Mouse (Mus musculus) bone marrow macrophage, adult 2 months (primary cell): ENCODE measurements around the gene Khsrp.

Source experiments
- CTCF ChIP-seq: IDR thresholded peaks from 2 replicates; pipeline ENCODE4 v1.5.1; 2012; ENCODE audit warnings: low read depth, mild to moderate bottlenecking, low read length, moderate library complexity
- POLR2A ChIP-seq: IDR thresholded peaks from 2 replicates; pipeline ENCODE4 v1.6.1; 2012; ENCODE audit warnings: mild to moderate bottlenecking, low read depth, low read length, borderline replicate concordance

DNA sequence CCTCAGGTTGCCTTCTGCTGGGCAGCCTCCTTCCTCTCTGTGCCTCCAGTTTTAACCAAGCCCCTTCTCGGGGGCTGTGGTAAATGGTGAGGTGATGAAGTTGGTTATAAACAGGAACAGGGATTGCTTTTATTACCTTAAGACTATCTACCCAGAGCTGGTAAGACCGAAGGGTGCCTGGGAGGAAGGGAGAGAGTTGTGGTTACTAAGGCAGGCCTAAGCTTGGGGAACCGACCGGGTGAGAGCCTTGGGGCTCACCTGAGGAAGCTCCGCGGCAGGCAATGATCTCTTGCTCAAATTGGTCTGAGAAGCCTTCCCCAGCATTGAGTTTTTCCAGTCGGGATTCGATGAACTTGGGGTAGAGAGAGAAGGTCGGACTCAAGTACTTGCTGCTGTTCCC, 39.0 kb upstream of the Khsrp start:
- TF ChIP-seq CTCF = no peak
- no peak for TF ChIP-seq POLR2A
